Mouse (Mus musculus) ES-E14 (cell line): ENCODE measurements at regions not wholly inside any gene's neighbourhood (a gene's known extent, or its start where the extent isn't known, plus 50 kb on each side); places are given as distances from the start of the nearest gene placed in this dataset.
"Not testable (repeated sequence)": the region's sequence is repeated elsewhere in the genome, so short reads cannot be mapped to it uniquely, and the experiment has no call there.

Experiments
- DNase-seq: peaks from one replicate; pipeline ENCODE4 v3.0.0-alpha.2; 2013; ENCODE audit warnings: low read depth, low spot score
- H3K27ac ChIP-seq: 2 replicates; pipeline ENCODE4 v1.5.1; 2012; ENCODE audit warnings: low read depth, mild to moderate bottlenecking, low read length, moderate library complexity, mixed read lengths; ENCODE audit not compliant: poor library complexity, insufficient read depth, severe bottlenecking
- H3K36me3 ChIP-seq: 2 replicates; pipeline ENCODE4 v1.6.1; 2012; ENCODE audit warnings: mild to moderate bottlenecking, low read length, moderate library complexity, mixed read lengths; ENCODE audit not compliant: control insufficient read depth, poor library complexity, insufficient read depth, severe bottlenecking
- H3K4me1 ChIP-seq, 2 experiments: fragments of 150-350 bp in 1 of 2; sonication (generic) in 1 of 2; 2 replicates each; pipeline ENCODE4 v1.6.1; 2012; ENCODE audit warnings: low read length in 2 of 2, mild to moderate bottlenecking in 1 of 2, mixed read lengths in 1 of 2; ENCODE audit not compliant: control insufficient read depth in 2 of 2, insufficient read depth in 2 of 2, poor library complexity in 1 of 2
- H3K4me3 ChIP-seq, 2 experiments: fragments of 150-350 bp in 1 of 2; sonication (generic) in 1 of 2; 2 replicates each; pipeline ENCODE4 v1.5.1; 2012; ENCODE audit warnings: low read length in 2 of 2, low read depth in 1 of 2, mild to moderate bottlenecking in 1 of 2, mixed read lengths in 1 of 2; ENCODE audit not compliant: insufficient read depth in 1 of 2, poor library complexity in 1 of 2, severe bottlenecking in 1 of 2
- H3K9ac ChIP-seq: 2 replicates; pipeline ENCODE4 v1.6.1; 2012; ENCODE audit warnings: low read depth, mild to moderate bottlenecking, low read length, mixed read lengths; ENCODE audit not compliant: poor library complexity, insufficient read depth, severe bottlenecking
- H3K9me3 ChIP-seq: fragments of 150-350 bp; sonication (generic); 2 replicates; pipeline ENCODE4 v1.6.1; 2012; ENCODE audit warnings: low read depth, mild to moderate bottlenecking, low read length; ENCODE audit not compliant: control insufficient read depth, insufficient read depth
- in situ Hi-C, 2 experiments: fragments of 600-800 bp; cut with MboI; formaldehyde crosslinking; loops; one replicate each; pipeline ENCODE4 v1.15.1; 2025; ENCODE audit warnings: low sequenced_read_pairs in 2 of 2, inconsistent platforms in 1 of 2; ENCODE audit not compliant: unreplicated experiment in 2 of 2

- H3K9me3 ChIP-seq, H3K4me3 ChIP-seq, H3K27ac ChIP-seq, in situ Hi-C loops, H3K9ac ChIP-seq, DNase-seq, H3K36me3 ChIP-seq, H3K4me1 ChIP-seq: not testable (repeated sequence)
Measured at GRCm38 (mm10) chr8:20098121-20098520, 194.9 kb downstream of the Gm31371 start.

- DNase-seq, H3K4me3 ChIP-seq, H3K9me3 ChIP-seq, H3K36me3 ChIP-seq, in situ Hi-C loops, H3K9ac ChIP-seq, H3K27ac ChIP-seq, H3K4me1 ChIP-seq: not testable (repeated sequence)
Measured at GRCm38 (mm10) chr8:20100241-20100640, 197.0 kb downstream of the Gm31371 start.

GRCm38 (mm10) chr8:20102374-20102773 is 199.2 kb downstream of the Gm31371 start:
- H3K4me3 ChIP-seq, in situ Hi-C loops, H3K9me3 ChIP-seq, H3K9ac ChIP-seq, H3K27ac ChIP-seq, H3K36me3 ChIP-seq, DNase-seq, H3K4me1 ChIP-seq: not testable (repeated sequence)

GRCm38 (mm10) chr8:20107154-20107553 is 204.0 kb downstream of the Gm31371 start:
- H3K9me3 ChIP-seq, H3K4me3 ChIP-seq, H3K27ac ChIP-seq, in situ Hi-C loops, H3K9ac ChIP-seq, H3K4me1 ChIP-seq, H3K36me3 ChIP-seq, DNase-seq: not testable (repeated sequence)

GRCm38 (mm10) chr8:20116785-20117184 is 213.6 kb downstream of the Gm31371 start:
- H3K4me3 ChIP-seq, H3K4me1 ChIP-seq, in situ Hi-C loops, H3K36me3 ChIP-seq, H3K9me3 ChIP-seq, DNase-seq, H3K9ac ChIP-seq, H3K27ac ChIP-seq: not testable (repeated sequence)

- DNase-seq, H3K4me3 ChIP-seq, H3K9me3 ChIP-seq, in situ Hi-C loops, H3K9ac ChIP-seq, H3K27ac ChIP-seq, H3K36me3 ChIP-seq, H3K4me1 ChIP-seq: not testable (repeated sequence)
Measured at GRCm38 (mm10) chr8:20119581-20119980, 216.4 kb downstream of the Gm31371 start.

GRCm38 (mm10) chr8:20120186-20120585 is 217.0 kb downstream of the Gm31371 start:
- H3K9me3 ChIP-seq, H3K4me3 ChIP-seq, H3K36me3 ChIP-seq, H3K4me1 ChIP-seq, in situ Hi-C loops, H3K27ac ChIP-seq, DNase-seq, H3K9ac ChIP-seq: not testable (repeated sequence)

GRCm38 (mm10) chr8:20121391-20121909 is 218.3 kb downstream of the Gm31371 start:
- H3K9ac ChIP-seq, H3K4me1 ChIP-seq, in situ Hi-C loops, H3K36me3 ChIP-seq, H3K9me3 ChIP-seq, H3K27ac ChIP-seq, DNase-seq, H3K4me3 ChIP-seq: not testable (repeated sequence)
